Mouse (Mus musculus) testis, adult 2 months (tissue): ENCODE measurements around the gene Gtsf1.
A peak's percentile ranks its signal among the peaks of the same experiment; 100 is the strongest.

Experiments used
- CTCF ChIP-seq: fragments of 200-500 bp; IDR thresholded peaks from 2 replicates; pipeline ENCODE4 v1.5.1; 2012; ENCODE audit warnings: low read depth, mild to moderate bottlenecking, inconsistent platforms, low read length, moderate library complexity; ENCODE audit not compliant: control insufficient read depth, insufficient read depth, insufficient replicate concordance
- POLR2A ChIP-seq: fragments of 200-500 bp; IDR thresholded peaks from 2 replicates; pipeline ENCODE4 v1.6.1; 2012; ENCODE audit warnings: low read depth, mild to moderate bottlenecking, inconsistent platforms, low read length, moderate library complexity; ENCODE audit not compliant: control insufficient read depth

- TF ChIP-seq CTCF (no peak), POLR2A (peak; percentile 54; the same call in 1 of the 2 replicates)
Measured at GRCm38 (mm10) chr15:103448369-103448768, 18.1 kb upstream of the Gtsf1 start, which contains the start of gene Gtsf2.
